8 mouse cellular contexts compared by ENCODE assay signal in genomic region chr11:94874155-94874561, GRCm38 (mm10).
A peak's percentile ranks its signal among the peaks of the same experiment; 100 is the strongest.
DNase-seq lines count a peak whose midpoint lies in the region; ATAC-seq lines count a peak whose summit lies in the region.

No protein-coding gene starts in this region.

- H3K36me3 ChIP-seq in hindbrain, embryonic 10.5 days, result no peaks in the 10 kb centered on the region
- no peaks in the 10 kb centered on the region for H3K36me3 ChIP-seq in hindbrain, embryonic 13.5 days
- H3K36me3 ChIP-seq in heart, embryonic 10.5 days, result no peaks in the 10 kb centered on the region
- no peaks in the 10 kb centered on the region for H3K36me3 ChIP-seq in limb, embryonic 15.5 days

- H3K27me3 ChIP-seq in hindbrain, embryonic 10.5 days (ENCODE audit: insufficient read depth, poor library complexity, severe bottlenecking), result peaks cover 70% of the 10 kb centered on the region
- peaks cover 53% of the 10 kb centered on the region for H3K27me3 ChIP-seq in hindbrain, embryonic 13.5 days
- peaks cover 33% of the 10 kb centered on the region for H3K27me3 ChIP-seq in heart, embryonic 10.5 days (ENCODE audit: insufficient read depth, poor library complexity, severe bottlenecking)
- H3K27me3 ChIP-seq in limb, embryonic 15.5 days, result peaks cover 4% of the 10 kb centered on the region; the same call in 1 of the 2 replicates

- no peak overlapping the region for H3K4me2 ChIP-seq in hindbrain, embryonic 13.5 days
- peak overlapping the region; percentile 55 for H3K4me2 ChIP-seq in limb, embryonic 15.5 days

- no peak for DNase-seq in hindbrain, embryonic 10.5 days (ENCODE audit: low spot score)
- peak; percentile 39 for DNase-seq in embryo, embryonic 10.5 days (ENCODE audit: low spot score)
- DNase-seq in heart, embryonic 10.5 days (ENCODE audit: low spot score), result no peak
- DNase-seq in right cerebral cortex, postnatal 10 days (ENCODE audit: low spot score in 2 of 2), result no peak
- no peak for DNase-seq in thymus, postnatal 0 days (ENCODE audit: low spot score)

- peaks cover 30% of the 10 kb centered on the region for H3K4me1 ChIP-seq in hindbrain, embryonic 10.5 days (replicated peaks)
- peaks cover 16% of the 10 kb centered on the region for H3K4me1 ChIP-seq in hindbrain, embryonic 13.5 days (replicated peaks)
- H3K4me1 ChIP-seq in heart, embryonic 10.5 days, result peaks cover 45% of the 10 kb centered on the region
- H3K4me1 ChIP-seq in limb, embryonic 15.5 days, result peaks cover 81% of the 10 kb centered on the region

- H3K9ac ChIP-seq in hindbrain, embryonic 13.5 days, result no peak overlapping the region
- H3K9ac ChIP-seq in limb, embryonic 15.5 days, result 0 out of 2 replicates have a peak overlapping the region, but pooled peaks have one; percentile 17

- H3K9me3 ChIP-seq in hindbrain, embryonic 10.5 days, result no peaks in the 10 kb centered on the region
- no peaks in the 10 kb centered on the region for H3K9me3 ChIP-seq in hindbrain, embryonic 13.5 days
- no peaks in the 10 kb centered on the region for H3K9me3 ChIP-seq in heart, embryonic 10.5 days
- no peaks in the 10 kb centered on the region for H3K9me3 ChIP-seq in limb, embryonic 15.5 days

- H3K4me3 ChIP-seq in hindbrain, embryonic 10.5 days, result 0 out of 2 replicates have a peak overlapping the region, but pooled peaks have one; percentile 40
- no peak overlapping the region for H3K4me3 ChIP-seq in hindbrain, embryonic 13.5 days
- peak overlapping the region; percentile 52; the same call in 1 of the 2 replicates for H3K4me3 ChIP-seq in heart, embryonic 10.5 days
- H3K4me3 ChIP-seq in limb, embryonic 15.5 days, result peak overlapping the region; percentile 27

- peak overlapping the region; percentile 40; the same call in 1 of the 2 replicates for H3K27ac ChIP-seq in hindbrain, embryonic 10.5 days
- no peak overlapping the region for H3K27ac ChIP-seq in hindbrain, embryonic 13.5 days
- H3K27ac ChIP-seq in heart, embryonic 10.5 days, result peak overlapping the region; percentile 83
- H3K27ac ChIP-seq in limb, embryonic 15.5 days, result peak overlapping the region; percentile 96

- 11% methylated on average over 7 of the region's 7 CpGs for WGBS in hindbrain, embryonic 10.5 days
- WGBS in hindbrain, embryonic 13.5 days, result 6% methylated on average over 7 of the region's 7 CpGs
- 8% methylated on average over 7 of the region's 7 CpGs for WGBS in heart, embryonic 10.5 days
- WGBS in limb, embryonic 15.5 days, result 11% methylated on average over 7 of the region's 7 CpGs

- ATAC-seq in hindbrain, embryonic 13.5 days (ENCODE audit: low FRiP score), result no peak
- peak; percentile 26; the same call in 1 of the 2 replicates for ATAC-seq in limb, embryonic 15.5 days (ENCODE audit: insufficient number of reproducible peaks, low FRiP score, low TSS enrichment, low read depth)
- ATAC-seq in megakaryocyte-erythroid progenitor cell, adult 5-6 weeks (replicated peaks; ENCODE audit: low FRiP score, low TSS enrichment, poor library complexity, severe bottlenecking), result no peak
